Mouse (Mus musculus) frontal cortex, postnatal 25 days (tissue): ENCODE results near the gene Map7d1.

ENCODE experiments used
- DNase-seq, 2 experiments: peaks; one replicate each; pipeline ENCODE4 v3.0.0; 2022; ENCODE audit warnings: low spot score in 2 of 2

Gene Map7d1

GRCm38 (mm10) chr4:126202303-126203181, 53.6 kb downstream of the Map7d1 start, which contains the start of gene Thrap3:
TSS of gene Thrap3 (minus strand) at chr4:126202760.
- peak; percentile 94 to 96 for DNase-seq

- no peak for DNase-seq
Measured at GRCm38 (mm10) chr4:126201514-126202302, 54.4 kb downstream of the Map7d1 start.

- DNase-seq = no peak
Measured at GRCm38 (mm10) chr4:126200656-126201055, 55.5 kb downstream of the Map7d1 start.

- no peak for DNase-seq
Measured at GRCm38 (mm10) chr4:126200036-126200435, 56.1 kb downstream of the Map7d1 start.

GRCm38 (mm10) chr4:126199556-126199955, 56.6 kb downstream of the Map7d1 start:
- DNase-seq = no peak

GRCm38 (mm10) chr4:126197485-126197884, 58.7 kb downstream of the Map7d1 start:
- DNase-seq = no peak

- DNase-seq = no peak
Measured at GRCm38 (mm10) chr4:126194916-126195315, 61.2 kb downstream of the Map7d1 start.

GRCm38 (mm10) chr4:126194216-126194615, 61.9 kb downstream of the Map7d1 start:
- no peak for DNase-seq

- no peak for DNase-seq
Measured at GRCm38 (mm10) chr4:126190636-126191035, 65.5 kb downstream of the Map7d1 start.

- DNase-seq = no peak
Measured at GRCm38 (mm10) chr4:126187096-126187495, 69.0 kb downstream of the Map7d1 start.

- no peak for DNase-seq
Measured at GRCm38 (mm10) chr4:126183034-126183433, 73.1 kb downstream of the Map7d1 start.
